Mouse (Mus musculus) limb, embryonic 11.5 days (tissue): Measurements from ENCODE around the gene Trim69. TPM values are rescaled to one million over a fixed set of nuclear protein-coding genes. Genes with fewer than 3 reads are reported as not detected.

ENCODE experiments used
- polyA plus RNA-seq: library from polyadenylated mRNA; unstranded; fragments of >200 nt; fragmentation: Nextera tagmentation; extraction: Ambion mirVana; gene quantifications from 2 replicates; pipeline ENCODE4 v1.2.1, GENCODE M21; 2014

Gene Trim69
- polyA plus RNA-seq, 1 experiment from 2014 or later = not detected

Other genes starting within 250 kb of the Trim69 start
- gene Ctdspl2, start 204.7 kb upstream of the Trim69 start, polyA plus RNA-seq = 63.1 and 68.8 TPM in 2 replicates
- gene Mageb3, start 204.6 kb upstream of the Trim69 start, polyA plus RNA-seq = 0.21 and 0.35 TPM in 2 replicates
- gene Eif3j1, start 132.2 kb upstream of the Trim69 start, polyA plus RNA-seq = 15.1 and 15.4 TPM in 2 replicates
- gene Spg11, start 42.3 kb upstream of the Trim69 start, polyA plus RNA-seq = 9.5 and 13.0 TPM in 2 replicates
- 112 and 118 TPM in 2 replicates for gene B2m, start 13.0 kb upstream of the Trim69 start, polyA plus RNA-seq
- not detected in 2 replicates for gene Patl2, start 25.5 kb downstream of the Trim69 start, polyA plus RNA-seq
- gene Terb2, start 25.6 kb downstream of the Trim69 start, polyA plus RNA-seq = not detected in 2 replicates
- 17.0 and 17.1 TPM in 2 replicates for gene Sord, start 74.0 kb downstream of the Trim69 start, polyA plus RNA-seq
- gene Duox2, start 137.7 kb downstream of the Trim69 start, polyA plus RNA-seq = not detected in 2 replicates
- gene Duoxa2, start 138.2 kb downstream of the Trim69 start, polyA plus RNA-seq = not detected in 2 replicates
- gene Duoxa1, start 153.0 kb downstream of the Trim69 start, polyA plus RNA-seq = 0.72 and 1.0 TPM in 2 replicates
- gene Duox1, start 155.0 kb downstream of the Trim69 start, polyA plus RNA-seq = 0.04 and 0.13 TPM in 2 replicates
- 6.2 and 7.9 TPM in 2 replicates for gene Shf, start 208.5 kb downstream of the Trim69 start, polyA plus RNA-seq